Mouse (Mus musculus) forebrain, embryonic 16.5 days (tissue): ENCODE data around the gene Osbpl9. TPM values are rescaled to one million over a fixed set of nuclear protein-coding genes. Genes with fewer than 3 reads are reported as not detected.
A peak's percentile ranks its signal among the peaks of the same experiment; 100 is the strongest.

ENCODE experiments used
- ATAC-seq: fragments of 200-750 bp; cut with Nextera tagmentation; 2 replicates; pipeline ENCODE4 v1.8.0; 2017; ENCODE audit warnings: mild to moderate bottlenecking, moderate library complexity
- H3K27ac ChIP-seq: fragments of 300-500 bp; sonication (generic); 2 replicates; pipeline ENCODE4 v1.5.1; 2014; ENCODE audit warnings: low read length, control low read depth
- H3K27me3 ChIP-seq: fragments of 300-500 bp; sonication (generic); replicated peaks from 2 replicates; pipeline ENCODE4 v1.6.1; 2014; ENCODE audit warnings: low read length; ENCODE audit not compliant: control insufficient read depth, insufficient read depth
- H3K36me3 ChIP-seq: fragments of 300-500 bp; sonication (generic); 2 replicates; pipeline ENCODE4 v1.6.1; 2014; ENCODE audit not compliant: control insufficient read depth, insufficient read depth
- H3K4me1 ChIP-seq: fragments of 300-500 bp; sonication (generic); replicated peaks from 2 replicates; pipeline ENCODE4 v1.6.1; 2014; ENCODE audit warnings: low read length; ENCODE audit not compliant: control insufficient read depth, insufficient read depth
- H3K4me2 ChIP-seq: fragments of 300-500 bp; sonication (generic); 2 replicates; pipeline ENCODE4 v1.6.1; 2014; ENCODE audit warnings: mild to moderate bottlenecking, low read length, control low read depth
- H3K4me3 ChIP-seq: fragments of 300-500 bp; sonication (generic); replicated peaks from 2 replicates; pipeline ENCODE4 v1.5.1; 2014; ENCODE audit warnings: mild to moderate bottlenecking, low read length, control low read depth
- H3K9ac ChIP-seq: fragments of 300-500 bp; sonication (generic); replicated peaks from 2 replicates; pipeline ENCODE4 v1.6.1; 2014; ENCODE audit warnings: low read depth, low read length, control low read depth
- H3K9me3 ChIP-seq: fragments of 300-500 bp; sonication (generic); 2 replicates; pipeline ENCODE4 v1.6.1; 2016; ENCODE audit warnings: low read length; ENCODE audit not compliant: control insufficient read depth
- WGBS: fragments of 180-500 bp; shearing (Covaris S2); extraction: QIAGEN DNeasy Blood & Tissue Kit; methylation state at CpG from one replicate; pipeline ENCODE4 v1.1.7; 2014; 5-methylcytosine and 5-hydroxymethylcytosine counted together
- polyA plus RNA-seq: library from polyadenylated mRNA; unstranded; fragments of >200 nt; fragmentation: Nextera tagmentation; extraction: Ambion mirVana; gene quantifications from 2 replicates; pipeline ENCODE4 v1.2.1, GENCODE M21; 2015

Osbpl9 gene
- polyA plus RNA-seq = 76.9 and 86.5 TPM in 2 replicates

GRCm38 (mm10) chr4:109201582-109202424, at the start of gene Osbpl9:
Osbpl9 (minus strand) TSS chr4:109202272.
- Histone ChIP-seq H3K4me3 (peak within 1 kb of the TSS; percentile 96), H3K4me2 (peak within 1 kb of the TSS; percentile 73), H3K9me3 (no peaks in the 10 kb centered on the region), H3K9ac (peak within 1 kb of the TSS; percentile 83), H3K27me3 (no peaks in the 10 kb centered on the region), H3K4me1 (peaks cover 17% of the 10 kb centered on the region), H3K36me3 (no peaks in the 10 kb centered on the region), H3K27ac (peak within 1 kb of the TSS; percentile 98)
- ATAC-seq = peak; percentile 97
- WGBS = under 1% methylated on average over 59 of the region's 59 CpGs

- no peak overlapping the region for H3K4me2 ChIP-seq
- no peak overlapping the region for H3K9ac ChIP-seq
- no peaks in the 10 kb centered on the region for H3K9me3 ChIP-seq
- 47% methylated on average over 3 of the region's 3 CpGs for WGBS
- H3K4me1 ChIP-seq = no peaks in the 10 kb centered on the region
- H3K36me3 ChIP-seq = no peaks in the 10 kb centered on the region
- H3K27me3 ChIP-seq = no peaks in the 10 kb centered on the region
- ATAC-seq = no peak
- H3K27ac ChIP-seq = no peak overlapping the region
- no peak overlapping the region for H3K4me3 ChIP-seq
Observed at GRCm38 (mm10) chr4:109251605-109252004, 49.5 kb upstream of the Osbpl9 start.

GRCm38 (mm10) chr4:109245016-109245620, 43.0 kb upstream of the Osbpl9 start:
- no peak for ATAC-seq
- no peak overlapping the region for H3K4me3 ChIP-seq
- no peaks in the 10 kb centered on the region for H3K27me3 ChIP-seq
- 88% methylated on average over 6 of the region's 6 CpGs for WGBS
- H3K9ac ChIP-seq = no peak overlapping the region
- no peaks in the 10 kb centered on the region for H3K4me1 ChIP-seq
- no peak overlapping the region for H3K4me2 ChIP-seq
- no peaks in the 10 kb centered on the region for H3K36me3 ChIP-seq
- H3K9me3 ChIP-seq = no peaks in the 10 kb centered on the region
- H3K27ac ChIP-seq = no peak overlapping the region

- H3K36me3 ChIP-seq = no peaks in the 10 kb centered on the region
- H3K27ac ChIP-seq = no peak overlapping the region
- no peaks in the 10 kb centered on the region for H3K9me3 ChIP-seq
- no peaks in the 10 kb centered on the region for H3K4me1 ChIP-seq
- H3K4me2 ChIP-seq = no peak overlapping the region
- no peak for ATAC-seq
- H3K4me3 ChIP-seq = no peak overlapping the region
- H3K27me3 ChIP-seq = no peaks in the 10 kb centered on the region
- 89% methylated on average over 7 of the region's 7 CpGs for WGBS
- no peak overlapping the region for H3K9ac ChIP-seq
Observed at GRCm38 (mm10) chr4:109244506-109244905, 42.4 kb upstream of the Osbpl9 start.

- no peak overlapping the region for H3K4me3 ChIP-seq
- no peak overlapping the region for H3K4me2 ChIP-seq
- no peaks in the 10 kb centered on the region for H3K9me3 ChIP-seq
- H3K27ac ChIP-seq = no peak overlapping the region
- no peak overlapping the region for H3K9ac ChIP-seq
- no peaks in the 10 kb centered on the region for H3K36me3 ChIP-seq
- 0 out of 2 replicates have a peak, but pooled peaks have one; percentile 33 for ATAC-seq
- no peaks in the 10 kb centered on the region for H3K27me3 ChIP-seq
- 44% methylated on average over 4 of the region's 4 CpGs for WGBS
- H3K4me1 ChIP-seq = no peaks in the 10 kb centered on the region
Observed at GRCm38 (mm10) chr4:109241934-109242333, 39.9 kb upstream of the Osbpl9 start.

GRCm38 (mm10) chr4:109241221-109241620, 39.1 kb upstream of the Osbpl9 start:
- Histone ChIP-seq H3K4me2 (no peak overlapping the region), H3K4me1 (peaks cover 6% of the 10 kb centered on the region), H3K36me3 (no peaks in the 10 kb centered on the region), H3K27me3 (no peaks in the 10 kb centered on the region), H3K4me3 (no peak overlapping the region), H3K27ac (no peak overlapping the region), H3K9ac (no peak overlapping the region), H3K9me3 (no peaks in the 10 kb centered on the region)
- no peak for ATAC-seq

- Histone ChIP-seq H3K36me3 (no peaks in the 10 kb centered on the region), H3K27ac (no peak overlapping the region), H3K27me3 (no peaks in the 10 kb centered on the region), H3K4me1 (peaks cover 6% of the 10 kb centered on the region), H3K9me3 (no peaks in the 10 kb centered on the region), H3K9ac (no peak overlapping the region), H3K4me3 (no peak overlapping the region), H3K4me2 (no peak overlapping the region)
- WGBS = 69% methylated on average over 24 of the region's 24 CpGs
- ATAC-seq = 0 out of 2 replicates have a peak, but pooled peaks have one; percentile 36
Observed at GRCm38 (mm10) chr4:109238428-109239268, 36.6 kb upstream of the Osbpl9 start.

GRCm38 (mm10) chr4:109236186-109236879, 34.3 kb upstream of the Osbpl9 start:
- H3K4me3 ChIP-seq = no peak overlapping the region
- H3K4me2 ChIP-seq = no peak overlapping the region
- no peaks in the 10 kb centered on the region for H3K27me3 ChIP-seq
- 58% methylated on average over 7 of the region's 7 CpGs for WGBS
- no peaks in the 10 kb centered on the region for H3K36me3 ChIP-seq
- H3K9me3 ChIP-seq = no peaks in the 10 kb centered on the region
- no peak for ATAC-seq
- peaks cover 6% of the 10 kb centered on the region for H3K4me1 ChIP-seq
- no peak overlapping the region for H3K9ac ChIP-seq
- H3K27ac ChIP-seq = no peak overlapping the region
